Mouse (Mus musculus) midbrain, embryonic 13.5 days (tissue): ENCODE measurements at regions not wholly inside any gene's neighbourhood (a gene's known extent, or its start where the extent isn't known, plus 50 kb on each side); places are given as distances from the start of the nearest gene placed in this dataset.

Experiments
- ATAC-seq: fragments of 200-750 bp; cut with Nextera tagmentation; 2 replicates; pipeline ENCODE4 v1.8.0; 2017; ENCODE audit warnings: mild to moderate bottlenecking, moderate TSS enrichment, moderate library complexity
- H3K27ac ChIP-seq: fragments of 300-500 bp; sonication (generic); 2 replicates; pipeline ENCODE4 v1.5.1; 2015; ENCODE audit warnings: inconsistent platforms, mild to moderate bottlenecking, moderate library complexity
- H3K27me3 ChIP-seq: fragments of 300-500 bp; sonication (generic); 2 replicates; pipeline ENCODE4 v1.6.1; 2015; ENCODE audit warnings: mild to moderate bottlenecking, inconsistent platforms
- H3K36me3 ChIP-seq: fragments of 300-500 bp; sonication (generic); 2 replicates; pipeline ENCODE4 v1.6.1; 2015; ENCODE audit warnings: mild to moderate bottlenecking, inconsistent platforms
- H3K4me1 ChIP-seq: fragments of 300-500 bp; sonication (generic); replicated peaks from 2 replicates; pipeline ENCODE4 v1.6.1; 2015; ENCODE audit warnings: inconsistent platforms
- H3K4me2 ChIP-seq: fragments of 300-500 bp; sonication (generic); replicated peaks from 2 replicates; pipeline ENCODE4 v1.6.1; 2015; ENCODE audit warnings: moderate library complexity, mild to moderate bottlenecking, inconsistent platforms
- H3K4me3 ChIP-seq: fragments of 300-500 bp; sonication (generic); replicated peaks from 2 replicates; pipeline ENCODE4 v1.5.1; 2015; ENCODE audit warnings: mild to moderate bottlenecking, inconsistent platforms
- H3K9ac ChIP-seq: fragments of 300-500 bp; sonication (generic); replicated peaks from 2 replicates; pipeline ENCODE4 v1.6.1; 2015; ENCODE audit warnings: mild to moderate bottlenecking, inconsistent platforms
- H3K9me3 ChIP-seq: fragments of 300-500 bp; sonication (generic); 2 replicates; pipeline ENCODE4 v1.6.1; 2016; ENCODE audit warnings: mild to moderate bottlenecking, inconsistent platforms
- WGBS: fragments of 180-500 bp; shearing (Covaris S2); methylation state at CpG from one replicate; pipeline ENCODE4 v1.1.7; 2015; 5-methylcytosine and 5-hydroxymethylcytosine counted together

- Histone ChIP-seq H3K4me3 (no peak overlapping the region), H3K4me2 (no peak overlapping the region), H3K9ac (no peak overlapping the region), H3K27me3 (no peaks in the 10 kb centered on the region), H3K4me1 (no peaks in the 10 kb centered on the region), H3K36me3 (no peaks in the 10 kb centered on the region), H3K9me3 (no peaks in the 10 kb centered on the region), H3K27ac (no peak overlapping the region)
- ATAC-seq: no peak
- WGBS: 87% methylated on average over 12 of the region's 12 CpGs
These were observed 137.7 kb downstream of the Tmx1 start for GRCm38 (mm10) chr12:70590456-70591050.

- Histone ChIP-seq H3K4me1 (no peaks in the 10 kb centered on the region), H3K4me2 (no peak overlapping the region), H3K9ac (no peak overlapping the region), H3K9me3 (no peaks in the 10 kb centered on the region), H3K27ac (no peak overlapping the region), H3K27me3 (no peaks in the 10 kb centered on the region), H3K4me3 (no peak overlapping the region), H3K36me3 (no peaks in the 10 kb centered on the region)
- 94% methylated on average over 4 of the region's 4 CpGs for WGBS
- no peak for ATAC-seq
These were observed 139.9 kb downstream of the Tmx1 start for GRCm38 (mm10) chr12:70592821-70593220.

- Histone ChIP-seq H3K4me2 (no peak overlapping the region), H3K4me1 (no peaks in the 10 kb centered on the region), H3K36me3 (no peaks in the 10 kb centered on the region), H3K9me3 (no peaks in the 10 kb centered on the region), H3K27ac (no peak overlapping the region), H3K4me3 (no peak overlapping the region), H3K9ac (no peak overlapping the region), H3K27me3 (no peaks in the 10 kb centered on the region)
- 84% methylated on average over 15 of the region's 15 CpGs for whole genome bisulfite sequencing
- no peak for ATAC-seq
These were observed 145.4 kb downstream of the Tmx1 start for GRCm38 (mm10) chr12:70598211-70598701.

DNA sequence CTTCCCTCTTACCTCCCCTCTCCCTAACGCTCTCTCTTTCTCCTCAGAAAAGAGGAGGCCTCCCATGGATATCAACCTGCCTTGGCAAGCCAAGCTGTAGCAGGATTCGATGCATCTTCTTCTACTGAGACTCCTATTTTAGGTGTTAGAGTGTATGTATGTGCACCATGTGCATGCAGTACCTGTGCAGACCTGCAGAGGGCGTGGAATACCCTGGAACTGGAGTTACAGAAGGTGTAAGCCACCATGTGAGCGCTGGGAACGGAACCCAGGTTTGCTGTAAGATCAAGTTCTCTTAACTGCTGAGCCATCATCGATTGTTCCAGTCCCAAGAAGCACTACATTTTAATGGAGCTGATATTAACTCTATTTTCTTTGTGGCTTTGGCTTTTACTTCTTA is 146.8 kb downstream of the Tmx1 start:
- Histone ChIP-seq H3K9ac (no peak overlapping the region), H3K9me3 (no peaks in the 10 kb centered on the region), H3K27ac (no peak overlapping the region), H3K4me1 (no peaks in the 10 kb centered on the region), H3K4me2 (no peak overlapping the region), H3K27me3 (no peaks in the 10 kb centered on the region), H3K4me3 (no peak overlapping the region), H3K36me3 (no peaks in the 10 kb centered on the region)
- no peak for ATAC-seq
- 80% methylated on average over 6 of the region's 6 CpGs for WGBS

GRCm38 (mm10) chr12:70603869-70604268 is 151.0 kb downstream of the Tmx1 start:
- H3K9me3 ChIP-seq: no peaks in the 10 kb centered on the region
- ATAC-seq: no peak

DNA sequence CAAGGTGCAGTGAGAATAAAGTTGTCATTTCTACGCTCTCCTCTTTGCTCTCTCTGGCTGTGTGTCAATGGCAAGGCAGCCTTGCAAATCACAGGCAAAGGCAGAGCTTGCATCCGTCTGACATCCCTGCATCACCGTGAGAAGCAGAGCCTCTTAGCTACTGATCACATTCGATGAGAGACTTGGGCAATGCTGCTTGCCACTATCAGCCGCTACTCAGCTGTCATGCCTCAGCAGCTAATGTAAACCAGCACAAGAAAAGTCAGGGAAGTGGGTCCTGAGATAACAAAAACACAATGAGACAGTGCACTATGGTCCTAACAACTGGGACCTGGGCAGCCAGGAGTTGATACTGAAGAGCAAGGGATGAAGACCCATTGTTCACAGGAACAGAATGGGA is 155.8 kb downstream of the Tmx1 start:
- no peak for ATAC-seq
- WGBS: 81% methylated on average over 5 of the region's 5 CpGs
- no peaks in the 10 kb centered on the region for H3K9me3 ChIP-seq

More at GRCm38 (mm10) chr12:70603869-70604268, 151.0 kb downstream of the Tmx1 start:
- no peak overlapping the region for H3K9ac ChIP-seq
- 91% methylated on average over 1 of the region's 1 CpGs for WGBS
- H3K4me3 ChIP-seq: no peak overlapping the region
- H3K4me1 ChIP-seq: no peaks in the 10 kb centered on the region
- H3K27me3 ChIP-seq: no peaks in the 10 kb centered on the region
- no peak overlapping the region for H3K27ac ChIP-seq
- H3K4me2 ChIP-seq: no peak overlapping the region
- H3K36me3 ChIP-seq: no peaks in the 10 kb centered on the region

DNA sequence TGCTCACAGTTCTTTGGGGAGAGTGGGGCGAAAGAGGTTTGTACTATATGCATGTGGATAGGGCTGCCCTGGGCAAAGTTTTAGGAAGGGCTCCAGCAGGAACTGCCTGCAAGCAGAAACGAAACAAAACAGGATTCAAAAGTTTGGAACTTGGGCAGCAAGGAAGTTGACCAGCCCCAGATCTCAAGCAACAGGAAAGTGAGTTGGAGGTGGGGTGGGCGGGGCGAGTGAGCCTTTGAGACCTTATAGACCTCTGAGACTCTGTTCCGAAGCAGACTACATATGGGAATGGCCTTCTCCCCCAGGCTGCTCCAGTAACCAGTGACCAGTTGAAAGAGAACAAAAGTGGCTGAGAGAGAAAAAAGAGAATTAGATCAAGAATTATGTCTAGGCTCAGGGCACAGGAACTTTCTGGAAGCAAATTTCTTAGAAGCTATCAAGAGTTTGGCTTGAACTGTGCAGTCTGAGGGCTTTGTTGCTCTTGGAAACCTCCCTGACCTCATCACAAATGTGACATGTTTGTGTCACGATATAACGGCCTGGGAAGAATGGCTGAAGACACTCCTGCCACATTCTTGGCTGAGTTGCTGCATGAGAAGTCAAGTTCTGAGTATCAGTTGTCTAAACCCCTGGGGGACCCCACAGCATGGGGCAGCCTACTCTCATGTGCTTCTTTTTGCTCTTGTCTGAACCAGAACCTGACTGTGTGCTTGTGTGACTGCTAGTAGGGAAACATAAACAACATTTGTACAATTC is 156.4 kb downstream of the Tmx1 start:
- no peak overlapping the region for H3K4me3 ChIP-seq
- ATAC-seq: no peak
- H3K36me3 ChIP-seq: no peaks in the 10 kb centered on the region
- H3K9ac ChIP-seq: no peak overlapping the region
- no peaks in the 10 kb centered on the region for H3K9me3 ChIP-seq
- no peak overlapping the region for H3K27ac ChIP-seq
- H3K4me2 ChIP-seq: no peak overlapping the region
- 76% methylated on average over 7 of the region's 7 CpGs for WGBS
- no peaks in the 10 kb centered on the region for H3K4me1 ChIP-seq
- H3K27me3 ChIP-seq: no peaks in the 10 kb centered on the region

More for the DNA sequence above, 155.8 kb downstream of the Tmx1 start:
- Histone ChIP-seq H3K9ac (no peak overlapping the region), H3K27me3 (no peaks in the 10 kb centered on the region), H3K4me1 (no peaks in the 10 kb centered on the region), H3K4me3 (no peak overlapping the region), H3K4me2 (no peak overlapping the region), H3K36me3 (no peaks in the 10 kb centered on the region), H3K27ac (no peak overlapping the region)

DNA sequence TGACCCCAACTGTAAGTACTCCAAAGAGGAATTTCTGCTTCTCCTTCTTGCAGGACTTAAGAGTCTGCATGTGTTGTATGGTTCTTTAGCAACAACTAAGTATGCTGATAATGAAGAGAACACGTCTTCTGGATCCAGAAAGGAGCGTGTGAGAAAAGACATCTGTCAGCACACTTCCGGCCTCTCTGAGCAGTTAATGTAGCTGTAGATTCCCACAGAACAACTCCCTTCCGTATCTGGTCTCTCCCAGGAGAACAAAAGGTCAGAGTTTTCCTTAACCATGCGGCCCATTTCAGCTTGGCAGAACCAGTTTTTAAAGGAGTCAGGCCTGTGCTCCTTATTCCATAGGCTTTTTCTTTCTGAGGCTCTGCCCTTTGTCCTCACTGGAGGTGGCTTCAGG is 159.0 kb downstream of the Tmx1 start:
- Histone ChIP-seq H3K4me2 (no peak overlapping the region), H3K27me3 (no peaks in the 10 kb centered on the region), H3K36me3 (no peaks in the 10 kb centered on the region), H3K4me1 (no peaks in the 10 kb centered on the region), H3K9ac (no peak overlapping the region), H3K4me3 (no peak overlapping the region), H3K27ac (no peak overlapping the region), H3K9me3 (no peaks in the 10 kb centered on the region)
- no peak for ATAC-seq
- 93% methylated on average over 5 of the region's 5 CpGs for WGBS

GRCm38 (mm10) chr12:70613244-70613643 is 160.3 kb downstream of the Tmx1 start:
- no peak for ATAC-seq
- H3K9me3 ChIP-seq: no peaks in the 10 kb centered on the region
- H3K4me3 ChIP-seq: no peak overlapping the region
- H3K4me1 ChIP-seq: no peaks in the 10 kb centered on the region
- H3K27ac ChIP-seq: no peak overlapping the region
- 86% methylated on average over 5 of the region's 5 CpGs for WGBS
- H3K4me2 ChIP-seq: no peak overlapping the region
- H3K36me3 ChIP-seq: no peaks in the 10 kb centered on the region
- no peaks in the 10 kb centered on the region for H3K27me3 ChIP-seq
- no peak overlapping the region for H3K9ac ChIP-seq

DNA sequence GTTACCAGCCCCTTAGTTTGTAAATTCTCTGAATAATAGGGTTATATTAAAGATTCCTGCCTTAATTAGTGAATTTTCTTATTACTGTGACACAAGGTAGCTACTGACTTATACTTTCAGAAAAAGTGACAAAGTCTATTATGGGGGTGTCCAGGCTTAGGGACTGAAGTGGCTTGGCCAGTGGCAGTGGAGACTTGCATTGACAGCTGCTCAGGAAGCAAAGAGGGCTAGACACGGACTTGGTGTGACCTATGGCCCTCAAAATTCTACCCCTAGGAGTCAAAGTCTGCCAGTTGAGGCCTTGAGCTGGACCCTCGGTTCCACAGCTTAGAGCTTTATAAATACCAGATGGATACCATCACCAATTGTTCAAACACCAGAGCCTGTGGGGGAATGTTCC is 161.2 kb downstream of the Tmx1 start:
- Histone ChIP-seq H3K4me3 (no peak overlapping the region), H3K27me3 (no peaks in the 10 kb centered on the region), H3K4me1 (no peaks in the 10 kb centered on the region), H3K4me2 (no peak overlapping the region), H3K27ac (no peak overlapping the region), H3K36me3 (no peaks in the 10 kb centered on the region), H3K9me3 (no peaks in the 10 kb centered on the region), H3K9ac (no peak overlapping the region)
- ATAC-seq: no peak
- 88% methylated on average over 2 of the region's 2 CpGs for WGBS

DNA sequence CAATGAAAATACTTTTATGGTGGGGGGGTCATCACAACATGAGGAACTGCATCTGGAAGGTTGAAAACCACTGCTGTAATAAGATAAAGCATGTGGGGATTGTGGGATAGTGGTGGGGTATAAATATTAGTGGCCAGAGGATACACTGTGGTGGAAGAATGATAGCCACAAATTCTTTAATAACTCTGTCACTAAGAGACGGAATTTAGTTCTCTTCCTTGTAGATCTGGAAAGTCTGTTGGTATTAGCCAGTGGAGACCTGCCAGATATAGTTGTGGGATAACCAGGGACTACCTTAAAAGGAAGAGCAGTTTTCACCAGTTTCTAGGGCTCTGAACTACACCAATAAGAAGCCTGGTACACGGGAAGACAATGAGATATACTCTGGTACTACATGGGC is 161.8 kb downstream of the Tmx1 start:
- Histone ChIP-seq H3K27me3 (no peaks in the 10 kb centered on the region), H3K27ac (no peak overlapping the region), H3K4me2 (no peak overlapping the region), H3K4me3 (no peak overlapping the region), H3K4me1 (no peaks in the 10 kb centered on the region), H3K36me3 (no peaks in the 10 kb centered on the region), H3K9ac (no peak overlapping the region), H3K9me3 (no peaks in the 10 kb centered on the region)
- WGBS: 88% methylated on average over 2 of the region's 2 CpGs
- ATAC-seq: no peak

GRCm38 (mm10) chr12:70615123-70615522 is 162.2 kb downstream of the Tmx1 start:
- H3K27ac ChIP-seq: no peak overlapping the region
- no peaks in the 10 kb centered on the region for H3K9me3 ChIP-seq
- H3K9ac ChIP-seq: no peak overlapping the region
- no peaks in the 10 kb centered on the region for H3K27me3 ChIP-seq
- no peaks in the 10 kb centered on the region for H3K36me3 ChIP-seq
- no peaks in the 10 kb centered on the region for H3K4me1 ChIP-seq
- ATAC-seq: no peak
- H3K4me2 ChIP-seq: no peak overlapping the region
- 96% methylated on average over 9 of the region's 9 CpGs for WGBS
- H3K4me3 ChIP-seq: no peak overlapping the region
